Mouse (Mus musculus) kidney, embryonic 16.5 days (tissue): Measurements from ENCODE around the gene Ears2. TPM values are rescaled to one million over a fixed set of nuclear protein-coding genes. Genes with fewer than 3 reads are reported as not detected.

ENCODE experiments used
- ATAC-seq: fragments of 200-750 bp; cut with Nextera tagmentation; 2 replicates; pipeline ENCODE4 v1.8.0; 2017; ENCODE audit warnings: moderate TSS enrichment; ENCODE audit not compliant: low FRiP score, low TSS enrichment
- H3K27ac ChIP-seq: fragments of 300-500 bp; sonication (generic); 2 replicates; pipeline ENCODE4 v1.5.1; 2014; ENCODE audit warnings: low read length
- H3K27me3 ChIP-seq: fragments of 300-500 bp; sonication (generic); 2 replicates; pipeline ENCODE4 v1.6.1; 2014; ENCODE audit warnings: low read length, control low read depth, mixed read lengths; ENCODE audit not compliant: insufficient read depth
- H3K36me3 ChIP-seq: fragments of 300-500 bp; sonication (generic); 2 replicates; pipeline ENCODE4 v1.6.1; 2014; ENCODE audit warnings: low read length, control low read depth, mixed read lengths; ENCODE audit not compliant: insufficient read depth
- H3K4me1 ChIP-seq: fragments of 300-500 bp; sonication (generic); 2 replicates; pipeline ENCODE4 v1.6.1; 2014; ENCODE audit warnings: low read length, control low read depth, mixed read lengths; ENCODE audit not compliant: insufficient read depth
- H3K4me2 ChIP-seq: fragments of 300-500 bp; sonication (generic); replicated peaks from 2 replicates; pipeline ENCODE4 v1.6.1; 2014; ENCODE audit warnings: low read depth, low read length
- H3K4me3 ChIP-seq: fragments of 300-500 bp; sonication (generic); 2 replicates; pipeline ENCODE4 v1.5.1; 2014; ENCODE audit warnings: mild to moderate bottlenecking, low read length
- H3K9ac ChIP-seq: fragments of 300-500 bp; sonication (generic); replicated peaks from 2 replicates; pipeline ENCODE4 v1.6.1; 2014; ENCODE audit warnings: low read length
- H3K9me3 ChIP-seq: fragments of 300-500 bp; sonication (generic); 2 replicates; pipeline ENCODE4 v1.6.1; 2016; ENCODE audit warnings: low read length, control low read depth
- WGBS: fragments of 180-500 bp; shearing (Covaris S2); extraction: QIAGEN DNeasy Blood & Tissue Kit; methylation state at CpG from one replicate; pipeline ENCODE4 v1.1.7; 2014; 5-methylcytosine and 5-hydroxymethylcytosine counted together
- polyA plus RNA-seq: library from polyadenylated mRNA; unstranded; fragments of >200 nt; fragmentation: Nextera tagmentation; extraction: Ambion mirVana; gene quantifications from 2 replicates; pipeline ENCODE4 v1.2.1, GENCODE M21; 2015

Ears2 gene
- polyA plus RNA-seq, 1 experiment from 2014 or later, result 19.4 TPM

DNA sequence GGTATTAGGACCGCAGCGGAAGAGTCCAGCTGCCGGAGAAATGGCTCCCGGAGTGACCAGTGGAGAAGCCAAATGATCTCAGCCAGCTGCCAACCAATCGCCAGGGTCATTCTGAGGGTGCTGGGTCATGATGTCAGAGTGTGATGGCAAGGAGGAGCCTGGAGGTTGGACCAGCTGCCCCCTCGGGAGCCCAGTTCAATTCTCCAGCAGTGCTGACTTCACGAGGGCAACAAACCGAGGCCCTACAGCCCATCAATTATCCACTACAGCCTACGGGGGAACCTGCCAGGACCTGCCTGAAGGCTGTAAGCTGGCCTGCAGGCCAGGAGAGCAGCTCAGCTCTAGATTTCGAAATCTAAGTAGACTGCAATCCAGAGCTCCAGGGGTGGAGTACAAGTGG lies 51.3 kb downstream of the Ears2 start:
- WGBS, result 15% methylated on average over 10 of the region's 10 CpGs

DNA sequence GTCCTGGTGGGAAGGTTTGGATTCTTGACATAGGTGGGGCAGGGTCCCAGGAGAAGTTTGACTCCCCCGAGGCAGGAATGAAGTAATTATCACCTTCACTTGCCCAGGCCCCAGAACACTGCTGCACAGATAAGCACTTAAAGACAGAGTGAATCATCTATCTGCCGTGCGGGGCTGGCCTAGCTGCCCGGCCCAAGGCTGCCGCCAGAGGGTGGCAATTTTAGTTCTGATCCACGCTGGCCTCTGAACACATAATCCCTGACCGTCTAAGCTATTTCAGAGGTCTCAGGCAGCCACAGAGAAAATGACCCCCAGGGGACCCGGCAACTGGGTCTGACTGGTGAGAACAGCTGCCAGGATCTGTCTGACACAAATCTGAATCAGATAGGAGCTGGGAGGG lies 52.0 kb downstream of the Ears2 start:
- ATAC-seq, result peak; percentile 46; the same call in 1 of the 2 replicates
- Histone ChIP-seq H3K4me2 (peak overlapping the region; percentile 14; the same call in 1 of the 2 replicates), H3K27me3 (no peaks in the 10 kb centered on the region), H3K27ac (no peak overlapping the region), H3K9ac (0 out of 2 replicates have a peak overlapping the region, but pooled peaks have one; percentile 23), H3K4me1 (peaks cover 37% of the 10 kb centered on the region), H3K36me3 (peaks cover 23% of the 10 kb centered on the region), H3K9me3 (no peaks in the 10 kb centered on the region), H3K4me3 (no peak overlapping the region)
- WGBS, result 11% methylated on average over 8 of the region's 8 CpGs

More for the DNA sequence above, 51.3 kb downstream of the Ears2 start:
- H3K9me3 ChIP-seq, result no peaks in the 10 kb centered on the region
- peak overlapping the region; percentile 14 for H3K4me2 ChIP-seq
- ATAC-seq, result no peak
- H3K27ac ChIP-seq, result no peak overlapping the region
- H3K27me3 ChIP-seq, result no peaks in the 10 kb centered on the region
- no peak overlapping the region; the same call in 1 of the 2 replicates for H3K9ac ChIP-seq
- no peak overlapping the region for H3K4me3 ChIP-seq
- H3K36me3 ChIP-seq, result peaks cover 17% of the 10 kb centered on the region; the same call in 1 of the 2 replicates
- H3K4me1 ChIP-seq, result peaks cover 39% of the 10 kb centered on the region

DNA sequence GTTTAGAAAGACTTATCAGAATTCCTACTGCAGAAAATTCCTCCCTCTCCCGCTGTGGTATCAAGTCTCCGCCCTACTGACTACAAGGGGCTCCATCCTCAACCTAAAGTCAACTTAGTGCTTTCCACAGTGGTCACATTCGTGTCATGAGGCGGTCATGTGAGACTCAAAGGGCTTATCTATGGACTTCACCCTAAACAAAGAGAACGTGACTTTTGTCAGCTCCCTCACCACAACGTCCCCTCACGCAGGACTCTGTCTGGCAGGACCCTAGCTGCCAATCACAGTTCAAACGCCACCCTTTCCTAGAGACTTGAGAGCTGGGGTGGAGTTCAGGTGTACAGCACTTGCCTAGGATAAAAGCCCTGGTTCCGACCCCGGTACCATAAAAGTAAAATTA lies 54.1 kb downstream of the Ears2 start:
- no peak overlapping the region for H3K27ac ChIP-seq
- no peak overlapping the region for H3K9ac ChIP-seq
- H3K9me3 ChIP-seq, result no peaks in the 10 kb centered on the region
- H3K27me3 ChIP-seq, result no peaks in the 10 kb centered on the region
- WGBS, result 83% methylated on average over 10 of the region's 10 CpGs
- H3K4me1 ChIP-seq, result peaks cover 21% of the 10 kb centered on the region
- no peak for ATAC-seq
- no peak overlapping the region for H3K4me2 ChIP-seq
- peaks cover 33% of the 10 kb centered on the region for H3K36me3 ChIP-seq
- H3K4me3 ChIP-seq, result no peak overlapping the region

GRCm38 (mm10) chr7:122012370-122012769 lies 54.7 kb downstream of the Ears2 start:
- H3K27me3 ChIP-seq, result no peaks in the 10 kb centered on the region
- no peak overlapping the region for H3K4me2 ChIP-seq
- H3K36me3 ChIP-seq, result peaks cover 37% of the 10 kb centered on the region
- WGBS, result 88% methylated on average over 4 of the region's 4 CpGs
- H3K9me3 ChIP-seq, result no peaks in the 10 kb centered on the region
- H3K4me3 ChIP-seq, result no peak overlapping the region
- ATAC-seq, result no peak
- H3K27ac ChIP-seq, result no peak overlapping the region
- H3K4me1 ChIP-seq, result peaks cover 21% of the 10 kb centered on the region
- H3K9ac ChIP-seq, result no peak overlapping the region

- no peak overlapping the region for H3K9ac ChIP-seq
- no peak overlapping the region for H3K4me2 ChIP-seq
- no peak for ATAC-seq
- 79% methylated on average over 8 of the region's 8 CpGs for WGBS
- H3K27me3 ChIP-seq, result no peaks in the 10 kb centered on the region
- no peak overlapping the region for H3K27ac ChIP-seq
- peaks cover 68% of the 10 kb centered on the region for H3K36me3 ChIP-seq
- H3K9me3 ChIP-seq, result no peaks in the 10 kb centered on the region
- no peaks in the 10 kb centered on the region for H3K4me1 ChIP-seq
- no peak overlapping the region for H3K4me3 ChIP-seq
Measured at GRCm38 (mm10) chr7:122000396-122000795, 66.7 kb downstream of the Ears2 start.

DNA sequence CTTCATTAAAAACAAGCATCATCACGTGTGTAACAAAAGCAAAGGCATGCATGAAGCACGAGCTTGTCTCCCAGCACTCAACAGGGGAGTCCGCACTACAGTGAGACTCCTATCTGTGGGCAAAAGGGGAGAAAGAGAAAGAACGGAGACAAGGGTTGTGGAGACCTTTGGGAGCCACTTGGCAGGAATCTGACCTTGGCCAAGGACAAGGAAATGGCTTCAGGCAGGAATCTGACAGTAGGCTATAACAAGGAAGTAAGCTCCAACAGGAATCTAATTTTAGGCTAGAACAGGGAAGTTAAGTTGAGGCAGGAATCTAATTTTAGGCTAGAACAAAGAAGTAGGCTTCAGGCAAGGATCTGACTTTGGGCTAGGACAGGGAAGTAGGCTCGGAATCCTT lies 71.1 kb downstream of the Ears2 start:
- no peak for ATAC-seq
- Histone ChIP-seq H3K9me3 (no peaks in the 10 kb centered on the region), H3K27ac (no peak overlapping the region), H3K4me2 (no peak overlapping the region), H3K27me3 (no peaks in the 10 kb centered on the region), H3K4me1 (no peaks in the 10 kb centered on the region), H3K36me3 (peaks cover 71% of the 10 kb centered on the region), H3K9ac (no peak overlapping the region), H3K4me3 (no peak overlapping the region)
- WGBS, result 90% methylated on average over 5 of the region's 5 CpGs

Other genes with a start within 250 kb of the Ears2 start
- 53.8 and 57.8 TPM in 2 replicates for gene Scnn1b, start 202.2 kb downstream of the Ears2 start, polyA plus RNA-seq
- gene Cog7, start 85.6 kb downstream of the Ears2 start, polyA plus RNA-seq, result 32.9 and 33.0 TPM in 2 replicates
- 89.3 and 89.6 TPM in 2 replicates for gene Gga2, start 46.0 kb downstream of the Ears2 start, polyA plus RNA-seq
- gene Ubfd1, start 88 bp downstream of the Ears2 start, polyA plus RNA-seq, result 58.5 and 64.3 TPM in 2 replicates
- gene Ndufab1, start 34.6 kb upstream of the Ears2 start, polyA plus RNA-seq, result 713 and 761 TPM in 2 replicates
- gene Palb2, start 65.7 kb upstream of the Ears2 start, polyA plus RNA-seq, result 15.3 and 19.2 TPM in 2 replicates
- gene Dctn5, start 65.8 kb upstream of the Ears2 start, polyA plus RNA-seq, result 128 and 133 TPM in 2 replicates
- 150 and 157 TPM in 2 replicates for gene Plk1, start 92.2 kb upstream of the Ears2 start, polyA plus RNA-seq
- gene Ern2, start 118.9 kb upstream of the Ears2 start, polyA plus RNA-seq, result 0.05 TPM in 1 of 2 replicates, not detected in the other
- 0.21 and 0.46 TPM in 2 replicates for gene Chp2, start 152.2 kb upstream of the Ears2 start, polyA plus RNA-seq
- gene Prkcb, start 221.5 kb upstream of the Ears2 start, polyA plus RNA-seq, result 3.5 and 4.8 TPM in 2 replicates